Mouse (Mus musculus) forebrain, embryonic 10.5 days (tissue): Measurements from ENCODE around the gene Cfdp1. TPM values are rescaled to one million over a fixed set of nuclear protein-coding genes. Genes with fewer than 3 reads are reported as not detected.
A peak's percentile ranks its signal among the peaks of the same experiment; 100 is the strongest.

ENCODE experiments used
- DNase-seq: peaks from one replicate; pipeline ENCODE4 v3.0.0-alpha.2; 2017; ENCODE audit warnings: low spot score; ENCODE audit errors: extremely low spot score
- H3K27ac ChIP-seq: fragments of 300-500 bp; sonication (generic); 2 replicates; pipeline ENCODE4 v1.5.1; 2016; ENCODE audit warnings: mild to moderate bottlenecking
- H3K27me3 ChIP-seq: fragments of 300-500 bp; sonication (generic); 2 replicates; pipeline ENCODE4 v1.6.1; 2016; ENCODE audit warnings: mild to moderate bottlenecking; ENCODE audit not compliant: poor library complexity, severe bottlenecking
- H3K36me3 ChIP-seq: fragments of 300-500 bp; sonication (generic); replicated peaks from 2 replicates; pipeline ENCODE4 v1.6.1; 2016; ENCODE audit warnings: mild to moderate bottlenecking, moderate library complexity
- H3K4me1 ChIP-seq: fragments of 300-500 bp; sonication (generic); 2 replicates; pipeline ENCODE4 v1.6.1; 2016
- H3K4me3 ChIP-seq: fragments of 300-500 bp; sonication (generic); 2 replicates; pipeline ENCODE4 v1.5.1; 2016; ENCODE audit warnings: mild to moderate bottlenecking, moderate library complexity
- H3K9me3 ChIP-seq: fragments of 300-500 bp; sonication (generic); 2 replicates; pipeline ENCODE4 v1.6.1; 2016; ENCODE audit warnings: mild to moderate bottlenecking, moderate library complexity
- WGBS: fragments of 180-500 bp; shearing (Covaris S2); methylation state at CpG from one replicate; pipeline ENCODE4 v1.1.7; 2016; 5-methylcytosine and 5-hydroxymethylcytosine counted together
- polyA plus RNA-seq: library from polyadenylated mRNA; unstranded; fragments of >200 nt; fragmentation: Nextera tagmentation; extraction: Ambion mirVana; gene quantifications from 2 replicates; pipeline ENCODE4 v1.2.1, GENCODE M21; 2016

Gene Cfdp1
- polyA plus RNA-seq, 1 experiment from 2014 or later = 234 TPM

DNA sequence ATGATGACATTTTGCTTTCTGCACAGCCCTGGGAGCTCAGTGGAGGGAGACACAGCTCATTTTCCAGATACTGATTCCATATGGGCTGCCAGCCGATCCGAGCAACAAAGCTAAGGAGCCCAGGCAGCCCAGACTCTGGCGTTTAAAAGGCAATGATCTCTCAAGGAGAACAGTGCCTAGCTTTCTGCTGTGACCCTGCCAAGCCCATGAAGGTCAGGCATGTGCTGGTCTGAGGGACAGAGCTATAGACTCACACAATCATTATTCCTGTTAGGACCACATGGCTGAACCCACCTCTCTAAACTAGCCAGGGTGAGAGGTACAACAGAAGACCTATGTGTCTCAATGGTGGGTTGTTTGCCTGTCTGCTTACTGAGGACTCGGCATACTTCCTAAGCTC, 66.4 kb downstream of the Cfdp1 start:
- WGBS = 21% methylated on average over 4 of the region's 4 CpGs
- DNase-seq = no peak
- H3K4me1 ChIP-seq = peaks cover 46% of the 10 kb centered on the region
- peak overlapping the region; percentile 74 for H3K27ac ChIP-seq
- H3K4me3 ChIP-seq = peak overlapping the region; percentile 24; the same call in 1 of the 2 replicates
- H3K9me3 ChIP-seq = no peaks in the 10 kb centered on the region
- no peaks in the 10 kb centered on the region for H3K27me3 ChIP-seq
- peaks cover 23% of the 10 kb centered on the region for H3K36me3 ChIP-seq

GRCm38 (mm10) chr8:111786701-111787588, 67.1 kb downstream of the Cfdp1 start:
- peak overlapping the region; percentile 74; the same call in 1 of the 2 replicates for H3K27ac ChIP-seq
- H3K9me3 ChIP-seq = no peaks in the 10 kb centered on the region
- H3K27me3 ChIP-seq = no peaks in the 10 kb centered on the region
- peak overlapping the region; percentile 24; the same call in 1 of the 2 replicates for H3K4me3 ChIP-seq
- no peak for DNase-seq
- H3K36me3 ChIP-seq = peaks cover 23% of the 10 kb centered on the region
- peaks cover 48% of the 10 kb centered on the region for H3K4me1 ChIP-seq
- 40% methylated on average over 13 of the region's 13 CpGs for WGBS

- Histone ChIP-seq H3K36me3 (peaks cover 15% of the 10 kb centered on the region), H3K27ac (no peak overlapping the region), H3K9me3 (no peaks in the 10 kb centered on the region), H3K27me3 (no peaks in the 10 kb centered on the region), H3K4me1 (peaks cover 52% of the 10 kb centered on the region), H3K4me3 (no peak overlapping the region)
- WGBS = 92% methylated on average over 2 of the region's 2 CpGs
- no peak for DNase-seq
Measured at GRCm38 (mm10) chr8:111786116-111786515, 68.0 kb downstream of the Cfdp1 start.

GRCm38 (mm10) chr8:111782671-111783394, 71.3 kb downstream of the Cfdp1 start:
- Histone ChIP-seq H3K27me3 (no peaks in the 10 kb centered on the region), H3K36me3 (peaks cover 34% of the 10 kb centered on the region), H3K4me3 (no peak overlapping the region), H3K27ac (0 out of 2 replicates have a peak overlapping the region, but pooled peaks have one; percentile 48), H3K4me1 (peaks cover 34% of the 10 kb centered on the region), H3K9me3 (no peaks in the 10 kb centered on the region)
- 73% methylated on average over 9 of the region's 9 CpGs for WGBS
- no peak for DNase-seq

- peaks cover 28% of the 10 kb centered on the region for H3K4me1 ChIP-seq
- no peaks in the 10 kb centered on the region for H3K27me3 ChIP-seq
- no peak overlapping the region for H3K4me3 ChIP-seq
- DNase-seq = no peak
- peaks cover 38% of the 10 kb centered on the region for H3K36me3 ChIP-seq
- WGBS = 88% methylated on average over 2 of the region's 2 CpGs
- no peak overlapping the region for H3K27ac ChIP-seq
- no peaks in the 10 kb centered on the region for H3K9me3 ChIP-seq
Measured at GRCm38 (mm10) chr8:111782161-111782560, 71.9 kb downstream of the Cfdp1 start.

DNA sequence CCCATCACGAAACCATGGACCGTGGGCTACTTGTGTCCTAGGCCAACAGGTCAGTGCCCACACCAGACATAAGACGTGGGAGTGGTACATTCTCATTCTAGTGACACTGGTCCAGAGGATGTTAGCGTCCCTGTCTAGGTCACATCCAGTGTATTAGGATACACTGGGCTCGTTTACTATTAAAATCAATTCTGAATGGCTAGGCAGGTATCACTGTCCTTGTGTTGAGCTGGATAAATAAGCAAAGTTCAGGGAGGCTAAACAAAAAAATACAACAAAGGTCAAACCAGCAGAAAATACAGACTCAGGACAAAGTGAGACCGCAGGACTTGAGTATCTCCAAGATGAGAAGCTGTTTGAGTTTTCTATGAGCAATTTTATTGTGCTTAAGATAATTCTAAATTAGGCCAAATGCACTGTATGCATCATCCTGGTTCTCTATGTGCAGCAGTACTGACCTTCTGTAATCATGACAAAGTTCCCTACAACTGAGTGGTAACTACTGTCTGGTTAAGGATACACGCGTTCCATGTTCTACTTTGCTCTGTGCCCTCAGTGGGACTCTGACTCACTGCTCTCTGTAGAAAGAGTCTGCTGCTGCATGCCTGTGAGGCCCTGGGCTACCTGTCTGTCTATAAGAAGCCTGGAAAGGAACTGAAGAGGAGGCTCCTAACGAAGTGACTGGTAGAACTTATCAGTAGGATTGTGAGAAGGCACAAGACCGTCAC, 73.2 kb downstream of the Cfdp1 start:
- 89% methylated on average over 10 of the region's 10 CpGs for WGBS
- Histone ChIP-seq H3K4me3 (no peak overlapping the region), H3K4me1 (peaks cover 20% of the 10 kb centered on the region), H3K27ac (no peak overlapping the region), H3K9me3 (no peaks in the 10 kb centered on the region), H3K27me3 (no peaks in the 10 kb centered on the region), H3K36me3 (peaks cover 51% of the 10 kb centered on the region)
- DNase-seq = no peak

DNA sequence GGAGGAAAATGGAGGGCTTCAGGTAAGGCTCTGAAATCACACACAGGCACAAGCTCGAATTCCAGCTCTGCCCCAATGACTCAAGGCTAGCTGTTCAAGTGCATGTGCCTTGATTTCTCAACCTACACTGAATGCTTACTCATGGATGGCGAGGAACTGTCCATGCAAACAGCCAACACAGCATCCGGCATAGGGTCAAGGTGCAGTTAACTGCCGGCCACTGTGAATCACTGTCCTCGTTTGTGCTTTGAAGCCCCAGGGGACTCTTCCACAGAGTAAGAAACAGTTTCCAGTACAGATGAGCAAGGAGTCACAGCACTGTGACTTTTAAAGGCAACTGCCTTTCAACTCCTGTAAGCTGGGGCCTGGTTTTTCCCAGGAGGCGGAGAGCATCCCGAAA, 74.4 kb downstream of the Cfdp1 start:
- H3K36me3 ChIP-seq = peaks cover 55% of the 10 kb centered on the region
- 86% methylated on average over 7 of the region's 7 CpGs for WGBS

DNA sequence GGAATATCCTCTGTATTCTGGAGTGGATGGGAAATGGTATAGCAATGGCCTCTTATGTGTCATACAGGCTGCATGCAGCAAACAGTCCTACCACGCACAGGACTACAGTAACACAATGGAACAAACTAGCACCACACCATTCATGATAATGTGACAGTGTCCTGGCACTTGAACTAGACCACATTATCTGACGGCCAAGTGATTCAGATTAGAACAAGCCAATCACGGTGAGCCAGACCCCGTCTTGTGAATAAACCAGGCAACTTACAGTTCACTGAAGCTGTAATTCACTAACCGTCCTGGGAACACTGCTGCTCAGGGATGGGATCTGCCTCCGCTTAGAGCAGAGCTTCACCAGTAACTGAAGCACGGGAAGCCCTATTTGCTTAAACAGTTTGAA, 75.3 kb downstream of the Cfdp1 start:
- H3K27ac ChIP-seq = no peak overlapping the region
- 85% methylated on average over 7 of the region's 7 CpGs for WGBS

More for the DNA sequence above, 74.4 kb downstream of the Cfdp1 start:
- no peaks in the 10 kb centered on the region for H3K9me3 ChIP-seq
- H3K4me1 ChIP-seq = peaks cover 20% of the 10 kb centered on the region
- no peak overlapping the region for H3K4me3 ChIP-seq
- no peak overlapping the region for H3K27ac ChIP-seq
- DNase-seq = no peak
- H3K27me3 ChIP-seq = no peaks in the 10 kb centered on the region

GRCm38 (mm10) chr8:111776492-111776891, 77.6 kb downstream of the Cfdp1 start:
- Histone ChIP-seq H3K27ac (no peak overlapping the region), H3K36me3 (peaks cover 72% of the 10 kb centered on the region), H3K4me3 (no peak overlapping the region), H3K9me3 (no peaks in the 10 kb centered on the region), H3K4me1 (peaks cover 6% of the 10 kb centered on the region; the same call in 1 of the 2 replicates), H3K27me3 (no peaks in the 10 kb centered on the region)
- no peak for DNase-seq
- WGBS = 94% methylated on average over 4 of the region's 4 CpGs

More for the DNA sequence above, 75.3 kb downstream of the Cfdp1 start:
- H3K4me3 ChIP-seq = no peak overlapping the region
- no peaks in the 10 kb centered on the region for H3K9me3 ChIP-seq
- peaks cover 20% of the 10 kb centered on the region for H3K4me1 ChIP-seq
- no peaks in the 10 kb centered on the region for H3K27me3 ChIP-seq
- H3K36me3 ChIP-seq = peaks cover 64% of the 10 kb centered on the region
- DNase-seq = no peak

GRCm38 (mm10) chr8:111775766-111776165, 78.3 kb downstream of the Cfdp1 start:
- Histone ChIP-seq H3K9me3 (no peaks in the 10 kb centered on the region), H3K36me3 (peaks cover 76% of the 10 kb centered on the region), H3K4me3 (no peak overlapping the region), H3K4me1 (peaks cover 5% of the 10 kb centered on the region; the same call in 1 of the 2 replicates), H3K27me3 (no peaks in the 10 kb centered on the region), H3K27ac (no peak overlapping the region)
- 94% methylated on average over 6 of the region's 6 CpGs for WGBS
- no peak for DNase-seq

- H3K4me1 ChIP-seq = peaks cover 18% of the 10 kb centered on the region
- H3K4me3 ChIP-seq = no peak overlapping the region
- WGBS = 98% methylated on average over 5 of the region's 5 CpGs
- peaks cover 67% of the 10 kb centered on the region for H3K36me3 ChIP-seq
- no peak for DNase-seq
- H3K27ac ChIP-seq = no peak overlapping the region
- no peaks in the 10 kb centered on the region for H3K9me3 ChIP-seq
- H3K27me3 ChIP-seq = no peaks in the 10 kb centered on the region
Measured at GRCm38 (mm10) chr8:111773476-111773875, 80.6 kb downstream of the Cfdp1 start.

GRCm38 (mm10) chr8:111773057-111773456, 81.0 kb downstream of the Cfdp1 start:
- Histone ChIP-seq H3K27me3 (no peaks in the 10 kb centered on the region), H3K4me3 (no peak overlapping the region), H3K27ac (no peak overlapping the region), H3K9me3 (no peaks in the 10 kb centered on the region), H3K36me3 (peaks cover 67% of the 10 kb centered on the region), H3K4me1 (peaks cover 14% of the 10 kb centered on the region)
- no peak for DNase-seq
- WGBS = 92% methylated on average over 7 of the region's 7 CpGs
